Mouse (Mus musculus) limb, embryonic 14.5 days (tissue): ENCODE measurements at regions not wholly inside any gene's neighbourhood (a gene's known extent, or its start where the extent isn't known, plus 50 kb on each side); places are given as distances from the start of the nearest gene placed in this dataset.

ENCODE experiments used
- ATAC-seq: fragments of 200-750 bp; cut with Nextera tagmentation; 2 replicates; pipeline ENCODE4 v1.8.0; 2017; ENCODE audit warnings: low read depth, moderate number of reproducible peaks, moderate TSS enrichment; ENCODE audit not compliant: low FRiP score
- DNase-seq: peaks from one replicate; pipeline ENCODE4 v3.0.0-alpha.2; 2015; ENCODE audit warnings: low spot score
- H3K27ac ChIP-seq: fragments of 300-500 bp; sonication (generic); replicated peaks from 2 replicates; pipeline ENCODE4 v1.5.1; 2014; ENCODE audit warnings: low read depth, mild to moderate bottlenecking, low read length, moderate library complexity, mixed read lengths
- H3K27me3 ChIP-seq: fragments of 300-500 bp; sonication (generic); 2 replicates; pipeline ENCODE4 v1.6.1; 2014; ENCODE audit warnings: low read length, mixed read lengths; ENCODE audit not compliant: control insufficient read depth, insufficient read depth
- H3K36me3 ChIP-seq: fragments of 300-500 bp; sonication (generic); 2 replicates; pipeline ENCODE4 v1.6.1; 2014; ENCODE audit warnings: mild to moderate bottlenecking, low read length, moderate library complexity, mixed read lengths; ENCODE audit not compliant: control insufficient read depth, insufficient read depth
- H3K4me1 ChIP-seq: fragments of 300-500 bp; sonication (generic); 2 replicates; pipeline ENCODE4 v1.6.1; 2014; ENCODE audit warnings: antibody characterized with exemption, low read length, mixed read lengths; ENCODE audit not compliant: control insufficient read depth, insufficient read depth
- H3K4me2 ChIP-seq: fragments of 300-500 bp; sonication (generic); replicated peaks from 2 replicates; pipeline ENCODE4 v1.6.1; 2014; ENCODE audit warnings: low read depth, mild to moderate bottlenecking, low read length, moderate library complexity; ENCODE audit not compliant: severe bottlenecking
- H3K4me3 ChIP-seq: fragments of 300-500 bp; sonication (generic); replicated peaks from 2 replicates; pipeline ENCODE4 v1.5.1; 2014; ENCODE audit warnings: low read length
- H3K9ac ChIP-seq: fragments of 300-500 bp; sonication (generic); 2 replicates; pipeline ENCODE4 v1.6.1; 2014; ENCODE audit warnings: mild to moderate bottlenecking, low read depth, low read length, moderate library complexity; ENCODE audit not compliant: severe bottlenecking
- H3K9me3 ChIP-seq: fragments of 300-500 bp; sonication (generic); 2 replicates; pipeline ENCODE4 v1.6.1; 2016; ENCODE audit warnings: low read length; ENCODE audit not compliant: control insufficient read depth
- POLR2A ChIP-seq: fragments of 200-500 bp; IDR thresholded peaks from 2 replicates; pipeline ENCODE4 v1.8.0; 2012; ENCODE audit warnings: inconsistent platforms, mild to moderate bottlenecking, moderate library complexity, borderline replicate concordance; ENCODE audit not compliant: insufficient read depth, insufficient read length; ENCODE audit errors: extremely low read depth
- WGBS: fragments of 180-500 bp; shearing (Covaris S2); extraction: QIAGEN DNeasy Blood & Tissue Kit; methylation state at CpG from one replicate; pipeline ENCODE4 v1.1.7; 2014; 5-methylcytosine and 5-hydroxymethylcytosine counted together

DNA sequence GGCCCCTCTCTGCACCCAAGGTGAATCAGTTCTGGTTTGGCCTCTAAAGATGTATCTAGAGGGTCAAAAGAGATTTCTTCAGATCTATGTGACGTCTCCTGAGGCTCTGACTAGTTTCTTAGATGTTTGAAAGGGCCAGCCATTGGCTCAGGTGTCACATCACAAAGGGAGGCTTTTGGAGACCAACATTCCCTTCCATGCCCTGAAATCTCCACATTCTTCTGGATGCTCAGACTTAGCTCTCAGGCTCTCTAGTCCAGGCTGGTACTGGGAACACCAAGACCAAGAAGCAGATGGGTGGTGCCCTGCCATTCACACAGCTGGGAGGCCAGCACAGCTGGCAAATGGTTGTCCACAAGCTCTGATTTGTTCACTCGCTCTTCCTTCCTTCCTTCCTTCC, 142.4 kb upstream of the Tbca start:
- no peak overlapping the region for H3K4me2 ChIP-seq
- H3K9me3 ChIP-seq, result no peaks in the 10 kb centered on the region
- WGBS, result 71% methylated on average over 2 of the region's 2 CpGs
- H3K4me1 ChIP-seq, result no peaks in the 10 kb centered on the region
- no peak overlapping the region for H3K9ac ChIP-seq
- ATAC-seq (no peak), DNase-seq (no peak)
- no peaks in the 10 kb centered on the region for H3K36me3 ChIP-seq
- H3K27ac ChIP-seq, result no peak overlapping the region
- no peak for TF ChIP-seq POLR2A
- H3K4me3 ChIP-seq, result no peak overlapping the region
- H3K27me3 ChIP-seq, result no peaks in the 10 kb centered on the region

DNA sequence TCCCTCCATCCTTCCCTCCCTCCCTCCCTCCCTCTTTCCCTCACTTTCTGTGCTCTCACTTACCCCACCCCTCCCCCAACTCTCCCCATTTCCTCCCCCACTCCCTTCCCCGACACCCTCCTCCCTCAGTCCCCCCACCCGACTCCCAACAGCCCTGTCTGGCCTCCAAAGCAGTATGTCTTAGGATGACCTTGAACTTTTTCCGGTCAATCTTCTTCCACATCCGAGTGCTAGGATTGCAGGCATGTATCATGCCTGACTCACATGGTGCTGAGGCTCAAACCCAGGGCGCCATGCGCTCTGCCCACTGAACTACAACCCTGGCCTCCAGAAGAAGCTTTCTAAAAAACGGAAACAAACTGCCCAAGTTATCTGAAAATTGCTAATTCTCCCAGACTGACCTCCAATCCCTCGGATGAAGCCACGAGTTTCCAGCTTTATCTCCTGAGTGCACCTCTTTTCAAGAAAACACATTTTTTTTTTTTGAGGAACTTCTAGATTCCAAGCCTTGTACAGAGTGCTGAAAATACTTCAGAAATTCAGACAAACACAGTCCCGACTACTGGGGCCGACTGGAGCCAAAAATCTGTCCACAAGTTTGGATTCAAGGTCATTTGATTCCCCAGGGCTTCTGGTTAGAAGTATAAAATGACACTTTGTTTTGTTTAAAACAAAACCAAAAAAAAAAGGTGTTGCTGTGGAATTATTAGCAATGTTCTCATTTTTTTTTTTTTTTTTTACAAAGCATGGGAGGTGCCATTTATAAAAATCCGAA, 141.7 kb upstream of the Tbca start:
- Histone ChIP-seq H3K9me3 (no peaks in the 10 kb centered on the region), H3K27me3 (no peaks in the 10 kb centered on the region), H3K36me3 (no peaks in the 10 kb centered on the region), H3K4me3 (no peak overlapping the region), H3K9ac (no peak overlapping the region), H3K4me1 (no peaks in the 10 kb centered on the region), H3K4me2 (no peak overlapping the region), H3K27ac (no peak overlapping the region)
- WGBS, result 68% methylated on average over 12 of the region's 12 CpGs
- DNase-seq, result no peak
- ATAC-seq, result no peak
- TF ChIP-seq POLR2A, result no peak

DNA sequence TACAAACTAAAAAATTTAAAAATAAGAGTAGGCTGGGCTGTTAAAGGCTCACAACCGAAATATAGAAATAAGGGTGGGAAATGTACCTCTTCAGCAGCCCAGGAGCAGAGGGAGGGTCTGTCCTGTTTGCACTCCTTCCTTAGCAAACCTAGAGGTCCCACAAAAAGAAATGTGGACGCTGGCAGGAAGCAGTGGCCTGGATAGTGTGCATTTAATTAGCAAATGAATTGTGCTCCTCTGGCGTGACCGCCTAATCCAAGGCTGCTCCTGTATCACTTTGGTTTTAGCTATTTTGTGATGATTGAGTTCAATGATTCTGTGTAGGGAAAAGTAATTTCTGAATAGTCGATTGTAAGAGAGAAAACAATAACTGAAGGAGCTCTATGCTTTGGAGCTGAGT, 141.1 kb upstream of the Tbca start:
- H3K4me2 ChIP-seq, result no peak overlapping the region
- no peak for TF ChIP-seq POLR2A
- no peaks in the 10 kb centered on the region for H3K27me3 ChIP-seq
- H3K9ac ChIP-seq, result no peak overlapping the region
- 42% methylated on average over 5 of the region's 5 CpGs for WGBS
- DNase-seq, result no peak
- H3K9me3 ChIP-seq, result no peaks in the 10 kb centered on the region
- ATAC-seq, result no peak
- H3K27ac ChIP-seq, result no peak overlapping the region
- no peaks in the 10 kb centered on the region for H3K36me3 ChIP-seq
- no peak overlapping the region for H3K4me3 ChIP-seq
- no peaks in the 10 kb centered on the region for H3K4me1 ChIP-seq

- Histone ChIP-seq H3K4me2 (no peak overlapping the region), H3K9ac (no peak overlapping the region), H3K36me3 (no peaks in the 10 kb centered on the region), H3K9me3 (no peaks in the 10 kb centered on the region), H3K27ac (no peak overlapping the region), H3K4me1 (no peaks in the 10 kb centered on the region), H3K4me3 (no peak overlapping the region), H3K27me3 (no peaks in the 10 kb centered on the region)
- no peak for ATAC-seq
- DNase-seq, result no peak
- 81% methylated on average over 7 of the region's 7 CpGs for WGBS
- no peak for TF ChIP-seq POLR2A
These were observed 137.8 kb upstream of the Tbca start for GRCm38 (mm10) chr13:94650951-94651350.

GRCm38 (mm10) chr13:94667604-94668003, 121.1 kb upstream of the Tbca start:
- no peak for TF ChIP-seq POLR2A
- Histone ChIP-seq H3K4me1 (no peaks in the 10 kb centered on the region), H3K4me3 (no peak overlapping the region), H3K4me2 (no peak overlapping the region), H3K36me3 (no peaks in the 10 kb centered on the region), H3K9ac (no peak overlapping the region), H3K27me3 (no peaks in the 10 kb centered on the region), H3K27ac (no peak overlapping the region), H3K9me3 (no peaks in the 10 kb centered on the region)
- 86% methylated on average over 9 of the region's 9 CpGs for WGBS
- no peak for DNase-seq
- no peak for ATAC-seq
